Mouse (Mus musculus) adrenal gland, postnatal 14 days (tissue): ENCODE measurements around the gene Slitrk4. TPM values are rescaled to one million over a fixed set of nuclear protein-coding genes. Genes with fewer than 3 reads are reported as not detected.

ENCODE experiments used
- DNase-seq: peaks from one replicate; pipeline ENCODE4 v3.0.0; 2021; ENCODE audit warnings: mixed read lengths
- long read RNA-seq, 2 experiments: library from polyadenylated mRNA; stranded (forward); transcript quantifications; one replicate each; pipeline ENCODE4 v2.0.0; 2021
- total RNA-seq: library from RNA; stranded (reverse); gene quantifications from 2 replicates; pipeline ENCODE4 v1.2.3, GENCODE M21; 2021

The Slitrk4 gene
- 0.11 and 0.59 TPM in 2 replicates for total RNA-seq
- long read RNA-seq, experiment 1, result 0 reads
- long read RNA-seq, experiment 2, result 0 reads

GRCm38 (mm10) chrX:64276290-64277125 is at the start of gene Slitrk4:
TSS of gene Slitrk4 (minus strand) at chrX:64276996.
- no peak for DNase-seq

GRCm38 (mm10) chrX:64319501-64319900 is 42.7 kb upstream of the Slitrk4 start:
- DNase-seq, result no peak

GRCm38 (mm10) chrX:64277991-64278301 is 1.1 kb upstream of the Slitrk4 start:
- no peak for DNase-seq

GRCm38 (mm10) chrX:64277126-64277990 is 562 bp upstream of the Slitrk4 start:
- DNase-seq, result no peak

- DNase-seq, result no peak
Observed at GRCm38 (mm10) chrX:64275501-64276289, 1.1 kb downstream of the Slitrk4 start.

GRCm38 (mm10) chrX:64263481-64263880 is 13.3 kb downstream of the Slitrk4 start:
- DNase-seq, result no peak

Other genes starting within 250 kb of the Slitrk4 start
- not detected in 2 replicates for gene Gm6760, start 124.8 kb downstream of the Slitrk4 start, total RNA-seq
- not detected in 2 replicates for gene 3830417A13Rik, start 103.4 kb downstream of the Slitrk4 start, total RNA-seq